Mouse (Mus musculus) megakaryocyte, embryonic 14.5 days (primary cell): ENCODE measurements around the gene Fam83c. TPM values are rescaled to one million over a fixed set of nuclear protein-coding genes. Genes with fewer than 3 reads are reported as not detected.

Experiments used
- H3K27me3 ChIP-seq: replicated peaks from 2 replicates; pipeline ENCODE3; 2012; ENCODE audit warnings: inconsistent platforms
- H3K36me3 ChIP-seq: replicated peaks from 2 replicates; pipeline ENCODE3; 2012; ENCODE audit warnings: low read length, inconsistent platforms, mixed read lengths
- H3K4me1 ChIP-seq: 2 replicates; pipeline ENCODE4 v1.6.1; 2012; ENCODE audit warnings: inconsistent platforms
- H3K4me3 ChIP-seq: replicated peaks from 2 replicates; pipeline ENCODE3; 2012; ENCODE audit warnings: moderate library complexity, mild to moderate bottlenecking, inconsistent platforms
- H3K9me3 ChIP-seq: 2 replicates; pipeline ENCODE4 v1.6.1; 2012; ENCODE audit warnings: inconsistent platforms
- FLI1 ChIP-seq: IDR thresholded peaks from 2 replicates; pipeline ENCODE4 v1.6.1; 2012; ENCODE audit warnings: low read length, inconsistent platforms, mixed read lengths
- GATA1 ChIP-seq: IDR thresholded peaks from 3 replicates; pipeline ENCODE4 v1.6.1; 2012; ENCODE audit warnings: mixed read lengths, low read length, inconsistent platforms, borderline replicate concordance
- polyA plus RNA-seq: library from polyadenylated mRNA; stranded (reverse); fragments of >175 nt; gene quantifications from 2 replicates; pipeline ENCODE4 v1.2.3, GENCODE M21; 2012; ENCODE audit warnings: low replicate concordance; ENCODE audit not compliant: insufficient read depth

The Fam83c gene
- polyA plus RNA-seq, 1 experiment, result 0.03 TPM

DNA sequence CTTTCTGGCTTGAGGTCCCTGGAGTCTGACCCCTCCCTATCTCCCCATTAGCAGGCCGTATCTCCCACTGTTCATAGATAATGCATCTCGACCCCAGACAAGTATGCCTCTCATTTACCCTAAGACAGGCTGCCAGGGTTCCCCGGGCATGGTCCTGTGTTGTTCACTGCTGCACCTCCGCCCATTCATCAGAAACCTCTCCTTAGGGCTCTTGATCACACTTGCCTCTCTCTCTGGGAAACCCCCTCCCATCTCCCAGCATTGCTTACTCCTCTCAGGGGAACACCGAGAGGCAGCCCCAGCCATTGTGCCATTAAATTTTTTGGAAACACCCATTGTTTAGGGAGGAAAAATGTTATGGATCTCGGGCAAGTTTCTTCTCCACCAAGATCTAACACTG is 56.6 kb downstream of the Fam83c start:
- H3K27me3 ChIP-seq, result peaks cover 79% of the 10 kb centered on the region
- no peaks in the 10 kb centered on the region for H3K36me3 ChIP-seq
- H3K9me3 ChIP-seq, result no peaks in the 10 kb centered on the region
- TF ChIP-seq GATA1 (no peak), FLI1 (no peak)
- peaks cover 7% of the 10 kb centered on the region for H3K4me1 ChIP-seq
- H3K4me3 ChIP-seq, result no peak overlapping the region

DNA sequence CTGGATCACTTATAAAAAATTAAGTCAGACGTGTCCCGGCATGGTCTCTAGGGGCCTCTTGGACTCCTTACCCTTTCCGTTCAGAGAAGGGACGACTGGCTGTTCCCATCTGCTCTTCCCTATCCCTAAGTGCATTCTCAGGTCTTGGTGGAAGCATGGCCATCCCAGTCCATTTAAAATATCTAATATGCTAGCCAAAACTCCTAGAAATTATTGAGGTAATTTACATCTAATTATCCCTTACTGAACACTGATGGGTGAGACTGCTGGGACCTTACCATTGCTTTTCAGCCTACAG is 57.0 kb downstream of the Fam83c start:
- TF ChIP-seq GATA1, result no peak
- TF ChIP-seq FLI1, result no peak
- Histone ChIP-seq H3K4me1 (peaks cover 7% of the 10 kb centered on the region), H3K4me3 (no peak overlapping the region), H3K27me3 (peaks cover 82% of the 10 kb centered on the region), H3K36me3 (no peaks in the 10 kb centered on the region), H3K9me3 (no peaks in the 10 kb centered on the region)

Other genes starting within 250 kb of the Fam83c start
- gene Gss, start 242.0 kb downstream of the Fam83c start, polyA plus RNA-seq, result 7.9 and 8.8 TPM in 2 replicates
- 0.95 TPM in 1 of 2 replicates, not detected in the other for gene Myh7b, start 223.6 kb downstream of the Fam83c start, polyA plus RNA-seq
- gene Trpc4ap, start 142.5 kb downstream of the Fam83c start, polyA plus RNA-seq, result 80.8 and 188 TPM in 2 replicates
- gene Edem2, start 105.4 kb downstream of the Fam83c start, polyA plus RNA-seq, result 90.3 and 158 TPM in 2 replicates
- gene Gm17581, start 99.0 kb downstream of the Fam83c start, polyA plus RNA-seq, result not detected in 2 replicates
- 1.1 TPM in 1 of 2 replicates, not detected in the other for gene Procr, start 83.7 kb downstream of the Fam83c start, polyA plus RNA-seq
- not detected in 2 replicates for gene Mmp24, start 59.5 kb downstream of the Fam83c start, polyA plus RNA-seq
- 30.5 and 31.7 TPM in 2 replicates for gene BC029722, start 15.4 kb downstream of the Fam83c start, polyA plus RNA-seq
- 266 and 882 TPM in 2 replicates for gene Eif6, start 7.9 kb downstream of the Fam83c start, polyA plus RNA-seq
- 2.6 and 2.8 TPM in 2 replicates for gene Uqcc1, start 95.5 kb upstream of the Fam83c start, polyA plus RNA-seq
- not detected in 2 replicates for gene Gm15557, start 105.9 kb upstream of the Fam83c start, polyA plus RNA-seq
- gene Gdf5, start 110.5 kb upstream of the Fam83c start, polyA plus RNA-seq, result not detected in 2 replicates
- gene Cep250, start 121.6 kb upstream of the Fam83c start, polyA plus RNA-seq, result 7.1 and 19.6 TPM in 2 replicates
- not detected in 2 replicates for gene 6430550D23Rik, start 173.1 kb upstream of the Fam83c start, polyA plus RNA-seq
- gene Ergic3, start 173.2 kb upstream of the Fam83c start, polyA plus RNA-seq, result 49.2 and 93.8 TPM in 2 replicates
- not detected in 2 replicates for gene Fer1l4, start 218.1 kb upstream of the Fam83c start, polyA plus RNA-seq
- gene Spag4, start 230.3 kb upstream of the Fam83c start, polyA plus RNA-seq, result 2.2 TPM in 1 of 2 replicates, not detected in the other